Mouse (Mus musculus): ENCODE results near the gene Gm45713. TPM values are rescaled to one million over a fixed set of nuclear protein-coding genes. Genes with fewer than 3 reads are reported as not detected.
A peak's percentile ranks its signal among the peaks of the same experiment; 100 is the strongest.
"Not testable (repeated sequence)": the region's sequence is repeated elsewhere in the genome, so short reads cannot be mapped to it uniquely, and the experiment has no call there.

Gm45713 gene
- polyA plus RNA-seq, 1 experiment from 2014 or later: not detected

- not testable (repeated sequence) for ATAC-seq (replicated peaks); H3K4me3 ChIP-seq; H3K27ac ChIP-seq (replicated peaks); H3K9ac ChIP-seq (replicated peaks); H3K4me2 ChIP-seq (replicated peaks); H3K9me3 ChIP-seq; H3K36me3 ChIP-seq
- 73% methylated on average over 1 of the region's 1 CpGs for WGBS
- Histone ChIP-seq H3K27me3 (peaks cover 83% of the 10 kb centered on the region), H3K4me1 (peaks cover 17% of the 10 kb centered on the region)
Measured at GRCm38 (mm10) chr7:45173772-45174171, 37.7 kb upstream of the Gm45713 start.

GRCm38 (mm10) chr7:45172974-45173373, 36.9 kb upstream of the Gm45713 start:
- Histone ChIP-seq H3K4me3 (no peak overlapping the region), H3K27ac (replicated peaks) (no peak overlapping the region)
- 65% methylated on average over 7 of the region's 7 CpGs for WGBS

GRCm38 (mm10) chr7:45169495-45169894, 33.5 kb upstream of the Gm45713 start:
- Histone ChIP-seq H3K4me1 (peaks cover 26% of the 10 kb centered on the region), H3K9me3 (no peaks in the 10 kb centered on the region)
- 89% methylated on average over 3 of the region's 3 CpGs for WGBS

More at GRCm38 (mm10) chr7:45172974-45173373, 36.9 kb upstream of the Gm45713 start:
- peaks cover 82% of the 10 kb centered on the region for H3K27me3 ChIP-seq
- H3K9me3 ChIP-seq: no peaks in the 10 kb centered on the region
- H3K9ac ChIP-seq (replicated peaks): no peak overlapping the region
- H3K4me2 ChIP-seq (replicated peaks): no peak overlapping the region
- H3K4me1 ChIP-seq: peaks cover 25% of the 10 kb centered on the region
- no peaks in the 10 kb centered on the region for H3K36me3 ChIP-seq
- no peak for ATAC-seq (replicated peaks)

GRCm38 (mm10) chr7:45168656-45169055, 32.6 kb upstream of the Gm45713 start:
- Histone ChIP-seq H3K9ac (replicated peaks) (0 out of 2 replicates have a peak overlapping the region, but pooled peaks have one; percentile 0), H3K36me3 (no peaks in the 10 kb centered on the region), H3K9me3 (no peaks in the 10 kb centered on the region), H3K4me2 (replicated peaks) (peak overlapping the region; percentile 38), H3K27ac (replicated peaks) (no peak overlapping the region), H3K27me3 (peaks cover 75% of the 10 kb centered on the region), H3K4me3 (peak overlapping the region; percentile 6), H3K4me1 (peaks cover 30% of the 10 kb centered on the region)
- WGBS: 4% methylated on average over 24 of the region's 24 CpGs
- no peak for ATAC-seq (replicated peaks)

More at GRCm38 (mm10) chr7:45169495-45169894, 33.5 kb upstream of the Gm45713 start:
- Histone ChIP-seq H3K4me2 (replicated peaks) (no peak overlapping the region), H3K27me3 (peaks cover 78% of the 10 kb centered on the region), H3K4me3 (no peak overlapping the region), H3K9ac (replicated peaks) (no peak overlapping the region), H3K27ac (replicated peaks) (no peak overlapping the region), H3K36me3 (no peaks in the 10 kb centered on the region)
- ATAC-seq (replicated peaks): no peak

GRCm38 (mm10) chr7:45167761-45168445, 31.9 kb upstream of the Gm45713 start:
- 0 out of 2 replicates have a peak, but pooled peaks have one; percentile 31 for ATAC-seq (replicated peaks)
- whole genome bisulfite sequencing: 1% methylated on average over 19 of the region's 19 CpGs
- H3K27ac ChIP-seq (replicated peaks): peak overlapping the region; percentile 46

GRCm38 (mm10) chr7:45166950-45167401, 30.9 kb upstream of the Gm45713 start:
- no peak overlapping the region for H3K9ac ChIP-seq (replicated peaks)
- no peaks in the 10 kb centered on the region for H3K9me3 ChIP-seq
- peak overlapping the region; percentile 38 for H3K4me2 ChIP-seq (replicated peaks)
- 21% methylated on average over 10 of the region's 10 CpGs for WGBS
- peak overlapping the region; percentile 27; the same call in 1 of the 2 replicates for H3K4me3 ChIP-seq
- H3K27me3 ChIP-seq: peaks cover 77% of the 10 kb centered on the region
- H3K27ac ChIP-seq (replicated peaks): peak overlapping the region; percentile 46
- ATAC-seq (replicated peaks): 0 out of 2 replicates have a peak, but pooled peaks have one; percentile 12
- peaks cover 42% of the 10 kb centered on the region for H3K4me1 ChIP-seq
- no peaks in the 10 kb centered on the region for H3K36me3 ChIP-seq

More at GRCm38 (mm10) chr7:45167761-45168445, 31.9 kb upstream of the Gm45713 start:
- Histone ChIP-seq H3K9ac (replicated peaks) (0 out of 2 replicates have a peak overlapping the region, but pooled peaks have one; percentile 23), H3K27me3 (peaks cover 82% of the 10 kb centered on the region), H3K36me3 (no peaks in the 10 kb centered on the region), H3K4me1 (peaks cover 33% of the 10 kb centered on the region), H3K4me2 (replicated peaks) (peak overlapping the region; percentile 38), H3K4me3 (peak overlapping the region; percentile 27), H3K9me3 (no peaks in the 10 kb centered on the region)

GRCm38 (mm10) chr7:45165701-45166100, 29.7 kb upstream of the Gm45713 start:
- Histone ChIP-seq H3K36me3 (no peaks in the 10 kb centered on the region), H3K27me3 (peaks cover 67% of the 10 kb centered on the region), H3K9ac (replicated peaks) (no peak overlapping the region), H3K27ac (replicated peaks) (0 out of 2 replicates have a peak overlapping the region, but pooled peaks have one; percentile 9), H3K4me2 (replicated peaks) (peak overlapping the region; percentile 55), H3K4me1 (peaks cover 48% of the 10 kb centered on the region), H3K9me3 (no peaks in the 10 kb centered on the region), H3K4me3 (peak overlapping the region; percentile 49)
- WGBS: 39% methylated on average over 11 of the region's 11 CpGs
- ATAC-seq (replicated peaks): no peak

GRCm38 (mm10) chr7:45164833-45165232, 28.8 kb upstream of the Gm45713 start:
- Histone ChIP-seq H3K36me3 (no peaks in the 10 kb centered on the region), H3K27me3 (peaks cover 60% of the 10 kb centered on the region), H3K4me2 (replicated peaks) (peak overlapping the region; percentile 55), H3K27ac (replicated peaks) (0 out of 2 replicates have a peak overlapping the region, but pooled peaks have one; percentile 27), H3K9me3 (no peaks in the 10 kb centered on the region), H3K4me1 (peaks cover 48% of the 10 kb centered on the region), H3K9ac (replicated peaks) (peak overlapping the region; percentile 52; the same call in 1 of the 2 replicates), H3K4me3 (peak overlapping the region; percentile 49)
- WGBS: 59% methylated on average over 5 of the region's 5 CpGs
- no peak for ATAC-seq (replicated peaks)

- Histone ChIP-seq H3K9ac (replicated peaks) (peak within 1 kb of the TSS; percentile 52), H3K9me3 (no peaks in the 10 kb centered on the region), H3K27me3 (peaks cover 51% of the 10 kb centered on the region), H3K27ac (replicated peaks) (peak within 1 kb of the TSS; percentile 27; the same call in 1 of the 2 replicates), H3K36me3 (no peaks in the 10 kb centered on the region), H3K4me1 (peaks cover 48% of the 10 kb centered on the region), H3K4me3 (peak within 1 kb of the TSS; percentile 49), H3K4me2 (replicated peaks) (peak within 1 kb of the TSS; percentile 55)
- no peak for ATAC-seq (replicated peaks)
- 1% methylated on average over 40 of the region's 41 CpGs for WGBS
Measured at GRCm38 (mm10) chr7:45163735-45164490, 27.9 kb upstream of the Gm45713 start, which contains the start of gene Slc17a7. Gene Slc17a7 (plus strand): TSS chr7:45163949.

GRCm38 (mm10) chr7:45162996-45163615, 27.1 kb upstream of the Gm45713 start:
- ATAC-seq (replicated peaks): no peak
- Histone ChIP-seq H3K9ac (replicated peaks) (no peak overlapping the region), H3K36me3 (0 out of 2 replicates have a peak, but pooled peaks cover 2% of the 10 kb centered on the region), H3K4me3 (peak overlapping the region; percentile 49; the same call in 1 of the 2 replicates), H3K4me1 (peaks cover 40% of the 10 kb centered on the region), H3K4me2 (replicated peaks) (no peak overlapping the region), H3K9me3 (no peaks in the 10 kb centered on the region), H3K27me3 (peaks cover 45% of the 10 kb centered on the region), H3K27ac (replicated peaks) (no peak overlapping the region)
- 70% methylated on average over 9 of the region's 9 CpGs for WGBS

GRCm38 (mm10) chr7:45162551-45162950, 26.5 kb upstream of the Gm45713 start:
- no peak for ATAC-seq (replicated peaks)
- Histone ChIP-seq H3K4me2 (replicated peaks) (peak overlapping the region; percentile 44), H3K27ac (replicated peaks) (peak overlapping the region; percentile 26), H3K9me3 (no peaks in the 10 kb centered on the region), H3K36me3 (0 out of 2 replicates have a peak, but pooled peaks cover 2% of the 10 kb centered on the region), H3K9ac (replicated peaks) (no peak overlapping the region; the same call in 1 of the 2 replicates), H3K4me3 (peak overlapping the region; percentile 32), H3K27me3 (peaks cover 40% of the 10 kb centered on the region), H3K4me1 (peaks cover 34% of the 10 kb centered on the region)
- WGBS: 23% methylated on average over 6 of the region's 6 CpGs
